Mouse (Mus musculus) layer of hippocampus, adult 9-10 months (tissue): ENCODE results near the gene Slc39a11.
A peak's percentile ranks its signal among the peaks of the same experiment; 100 is the strongest.

Source experiments
- DNase-seq: peaks from one replicate; pipeline ENCODE4 v3.0.0; 2022; ENCODE audit warnings: low spot score

The Slc39a11 gene

GRCm38 (mm10) chr11:113649353-113650210, at the start of gene Slc39a11:
Gene Slc39a11, minus strand, starts transcription at chr11:113650079.
- no peak for DNase-seq

- DNase-seq = no peak
Measured at GRCm38 (mm10) chr11:113699643-113700042, 49.8 kb upstream of the Slc39a11 start.

GRCm38 (mm10) chr11:113698013-113698545, 48.2 kb upstream of the Slc39a11 start:
- DNase-seq = no peak

GRCm38 (mm10) chr11:113697571-113697970, 47.7 kb upstream of the Slc39a11 start:
- no peak for DNase-seq

- no peak for DNase-seq
Measured at GRCm38 (mm10) chr11:113691851-113692250, 42.0 kb upstream of the Slc39a11 start.

- no peak for DNase-seq
Measured at GRCm38 (mm10) chr11:113691318-113691717, 41.4 kb upstream of the Slc39a11 start.

GRCm38 (mm10) chr11:113690506-113690905, 40.6 kb upstream of the Slc39a11 start:
- peak; percentile 44 for DNase-seq

- DNase-seq = no peak
Measured at GRCm38 (mm10) chr11:113687031-113687430, 37.2 kb upstream of the Slc39a11 start.

- no peak for DNase-seq
Measured at GRCm38 (mm10) chr11:113684707-113685426, 35.0 kb upstream of the Slc39a11 start.

GRCm38 (mm10) chr11:113683957-113684706, 34.3 kb upstream of the Slc39a11 start, which contains the start of the genes Fam104a and D11Wsu47e:
Gene Fam104a, minus strand, starts transcription at chr11:113684155.
Gene D11Wsu47e, plus strand, starts transcription at chr11:113684412.
- peak; percentile 82 for DNase-seq

GRCm38 (mm10) chr11:113683627-113683956, 33.7 kb upstream of the Slc39a11 start:
- no peak for DNase-seq

- no peak for DNase-seq
Measured at GRCm38 (mm10) chr11:113682897-113683626, 33.2 kb upstream of the Slc39a11 start.

- DNase-seq = no peak
Measured at GRCm38 (mm10) chr11:113681979-113682378, 32.1 kb upstream of the Slc39a11 start.

GRCm38 (mm10) chr11:113680954-113681353, 31.1 kb upstream of the Slc39a11 start:
- no peak for DNase-seq

GRCm38 (mm10) chr11:113678373-113678772, 28.5 kb upstream of the Slc39a11 start:
- DNase-seq = no peak

GRCm38 (mm10) chr11:113677378-113677777, 27.5 kb upstream of the Slc39a11 start:
- no peak for DNase-seq

- DNase-seq = no peak
Measured at GRCm38 (mm10) chr11:113676847-113677246, 27.0 kb upstream of the Slc39a11 start.

- DNase-seq = no peak
Measured at GRCm38 (mm10) chr11:113674595-113674994, 24.7 kb upstream of the Slc39a11 start.

- no peak for DNase-seq
Measured at GRCm38 (mm10) chr11:113673614-113674013, 23.7 kb upstream of the Slc39a11 start.

GRCm38 (mm10) chr11:113669711-113670110, 19.8 kb upstream of the Slc39a11 start:
- no peak for DNase-seq

GRCm38 (mm10) chr11:113668857-113669256, 19.0 kb upstream of the Slc39a11 start:
- DNase-seq = no peak
